Mouse (Mus musculus): ENCODE results near the gene Mrpl52.

GRCm38 (mm10) chr14:54442548-54442947, 15.8 kb downstream of the Mrpl52 start:
- TF ChIP-seq CTCF (IDR thresholded peaks at IDR 0.05; ENCODE audit: control insufficient read depth, insufficient read depth, insufficient read length), result no peak
- no peak for TF ChIP-seq CEBPB (IDR thresholded peaks at IDR 0.05; ENCODE audit: low read depth)
- TF ChIP-seq MAX (IDR thresholded peaks at IDR 0.05), result no peak
- TF ChIP-seq USF1 (IDR thresholded peaks at IDR 0.05; ENCODE audit: low read depth), result no peak
